In genomic region chr11:32552401-32553090, GRCm38 (mm10) we compare ENCODE assay signal across 8 mouse cellular contexts. TPM values are rescaled to one million over a fixed set of nuclear protein-coding genes. Genes with fewer than 3 reads are reported as not detected.
DNase-seq lines count a peak whose midpoint lies in the region; ATAC-seq lines count a peak whose summit lies in the region.

No protein-coding gene starts in this region.

- H3K4me2 ChIP-seq in midbrain, embryonic 13.5 days (replicated peaks): no peak overlapping the region
- no peak overlapping the region for H3K4me2 ChIP-seq in midbrain, embryonic 14.5 days (ENCODE audit: low read length)
- H3K4me2 ChIP-seq in heart, embryonic 13.5 days: peak overlapping the region; percentile 16; the same call in 1 of the 2 replicates
- no peak overlapping the region for H3K4me2 ChIP-seq in neural tube, embryonic 12.5 days (replicated peaks)
- H3K4me2 ChIP-seq in forebrain, embryonic 14.5 days (ENCODE audit: low read length): no peak overlapping the region

- no peaks in the 10 kb centered on the region for H3K9me3 ChIP-seq in midbrain, embryonic 13.5 days
- H3K9me3 ChIP-seq in midbrain, embryonic 14.5 days (ENCODE audit: control insufficient read depth, low read length): no peaks in the 10 kb centered on the region
- H3K9me3 ChIP-seq in heart, embryonic 13.5 days: no peaks in the 10 kb centered on the region
- no peaks in the 10 kb centered on the region for H3K9me3 ChIP-seq in neural tube, embryonic 12.5 days
- no peaks in the 10 kb centered on the region for H3K9me3 ChIP-seq in forebrain, embryonic 14.5 days (replicated peaks; ENCODE audit: control insufficient read depth, low read length)

- 74% methylated on average over 13 of the region's 13 CpGs for WGBS in midbrain, embryonic 13.5 days
- WGBS in midbrain, embryonic 14.5 days: 68% methylated on average over 13 of the region's 13 CpGs
- WGBS in heart, embryonic 13.5 days: 60% methylated on average over 13 of the region's 13 CpGs
- WGBS in neural tube, embryonic 12.5 days: 70% methylated on average over 13 of the region's 13 CpGs
- 74% methylated on average over 13 of the region's 13 CpGs for WGBS in forebrain, embryonic 14.5 days

- H3K9ac ChIP-seq in midbrain, embryonic 13.5 days (replicated peaks): no peak overlapping the region
- H3K9ac ChIP-seq in midbrain, embryonic 14.5 days (replicated peaks; ENCODE audit: low read length): no peak overlapping the region
- 0 out of 2 replicates have a peak overlapping the region, but pooled peaks have one; percentile 24 for H3K9ac ChIP-seq in heart, embryonic 13.5 days
- H3K9ac ChIP-seq in neural tube, embryonic 12.5 days: no peak overlapping the region
- H3K9ac ChIP-seq in forebrain, embryonic 14.5 days (ENCODE audit: low read length): no peak overlapping the region

- peaks cover 35% of the 10 kb centered on the region for H3K4me1 ChIP-seq in midbrain, embryonic 13.5 days (replicated peaks)
- H3K4me1 ChIP-seq in midbrain, embryonic 14.5 days (ENCODE audit: control insufficient read depth, insufficient read depth, low read length): 0 out of 2 replicates have a peak, but pooled peaks cover 6% of the 10 kb centered on the region
- peaks cover 71% of the 10 kb centered on the region for H3K4me1 ChIP-seq in heart, embryonic 13.5 days
- H3K4me1 ChIP-seq in neural tube, embryonic 12.5 days: peaks cover 29% of the 10 kb centered on the region
- H3K4me1 ChIP-seq in forebrain, embryonic 14.5 days (ENCODE audit: control insufficient read depth, insufficient read depth, low read length): peaks cover 10% of the 10 kb centered on the region; the same call in 1 of the 2 replicates

- 0 out of 2 replicates have a peak, but pooled peaks have one; percentile 29 for ATAC-seq in midbrain, embryonic 13.5 days
- ATAC-seq in midbrain, embryonic 14.5 days (ENCODE audit: low FRiP score, low TSS enrichment): no peak
- no peak for ATAC-seq in heart, embryonic 13.5 days (ENCODE audit: extremely low read depth, insufficient number of reproducible peaks, low FRiP score, low TSS enrichment)
- ATAC-seq in neural tube, embryonic 12.5 days (ENCODE audit: low FRiP score, low read depth): no peak
- no peak for ATAC-seq in forebrain, embryonic 14.5 days

- H3K27ac ChIP-seq in midbrain, embryonic 13.5 days: no peak overlapping the region
- no peak overlapping the region for H3K27ac ChIP-seq in midbrain, embryonic 14.5 days (replicated peaks; ENCODE audit: low read depth, low read length)
- H3K27ac ChIP-seq in heart, embryonic 13.5 days (replicated peaks): peak overlapping the region; percentile 72
- 0 out of 2 replicates have a peak overlapping the region, but pooled peaks have one; percentile 20 for H3K27ac ChIP-seq in neural tube, embryonic 12.5 days
- no peak overlapping the region for H3K27ac ChIP-seq in forebrain, embryonic 14.5 days (ENCODE audit: low read depth, low read length)

- no peaks in the 10 kb centered on the region for H3K36me3 ChIP-seq in midbrain, embryonic 13.5 days
- no peaks in the 10 kb centered on the region for H3K36me3 ChIP-seq in midbrain, embryonic 14.5 days (ENCODE audit: control insufficient read depth, insufficient read depth, low read length)
- no peaks in the 10 kb centered on the region for H3K36me3 ChIP-seq in heart, embryonic 13.5 days
- H3K36me3 ChIP-seq in neural tube, embryonic 12.5 days: no peaks in the 10 kb centered on the region
- no peaks in the 10 kb centered on the region for H3K36me3 ChIP-seq in forebrain, embryonic 14.5 days (ENCODE audit: control insufficient read depth, insufficient read depth, low read length)

- no peaks in the 10 kb centered on the region for H3K27me3 ChIP-seq in midbrain, embryonic 13.5 days
- H3K27me3 ChIP-seq in midbrain, embryonic 14.5 days (ENCODE audit: control insufficient read depth, insufficient read depth, low read length): no peaks in the 10 kb centered on the region
- no peaks in the 10 kb centered on the region for H3K27me3 ChIP-seq in heart, embryonic 13.5 days (replicated peaks)
- H3K27me3 ChIP-seq in neural tube, embryonic 12.5 days (replicated peaks): no peaks in the 10 kb centered on the region
- H3K27me3 ChIP-seq in forebrain, embryonic 14.5 days (replicated peaks; ENCODE audit: control insufficient read depth, insufficient read depth, low read length): no peaks in the 10 kb centered on the region

- H3K4me3 ChIP-seq in midbrain, embryonic 13.5 days (replicated peaks): no peak overlapping the region
- no peak overlapping the region for H3K4me3 ChIP-seq in midbrain, embryonic 14.5 days (replicated peaks; ENCODE audit: low read depth, low read length)
- H3K4me3 ChIP-seq in heart, embryonic 13.5 days: no peak overlapping the region
- no peak overlapping the region for H3K4me3 ChIP-seq in neural tube, embryonic 12.5 days
- H3K4me3 ChIP-seq in forebrain, embryonic 14.5 days (ENCODE audit: low read depth, low read length): no peak overlapping the region

- DNase-seq in midbrain, embryonic 14.5 days: no peak
- DNase-seq in kidney, postnatal 10 days: peak; percentile 57
- no peak for DNase-seq in forebrain, embryonic 14.5 days (ENCODE audit: low spot score)
- no peak for DNase-seq in thymus, postnatal 10 days (ENCODE audit: low spot score in 2 of 2)
- no peak for DNase-seq in adrenal gland, postnatal 25 days

RNA-seq across cellular contexts. Expression of gene Stk10, which starts 19.4 kb away (rescaled TPM):
- polyA plus RNA-seq in midbrain, embryonic 13.5 days (2015; fragmentation: Nextera tagmentation; extraction: Ambion mirVana): 1.1 and 2.3 TPM in 2 replicates
- 1.4 and 1.6 TPM in 2 replicates for polyA plus RNA-seq in midbrain, embryonic 14.5 days (2014; fragmentation: Nextera tagmentation; extraction: Ambion mirVana)
- 2.3 and 2.6 TPM in 2 replicates for polyA plus RNA-seq in heart, embryonic 13.5 days (2015; fragmentation: Nextera tagmentation; extraction: Ambion mirVana)
- polyA plus RNA-seq in neural tube, embryonic 12.5 days (2016; fragmentation: Nextera tagmentation; extraction: Ambion mirVana): 3.2 and 4.1 TPM in 2 replicates
- 0.80 and 1.1 TPM in 2 replicates for polyA plus RNA-seq in forebrain, embryonic 14.5 days (2014; fragmentation: Nextera tagmentation; extraction: Ambion mirVana)
- 10.3 TPM in 2 replicates for total RNA-seq in adrenal gland, postnatal 25 days (2021)

RNA-seq across cellular contexts. Expression of gene Efcab9, which starts 20.7 kb away (rescaled TPM):
- polyA plus RNA-seq in midbrain, embryonic 13.5 days (2015; fragmentation: Nextera tagmentation; extraction: Ambion mirVana): 0.35 TPM in 1 of 2 replicates, not detected in the other
- polyA plus RNA-seq in midbrain, embryonic 14.5 days (2014; fragmentation: Nextera tagmentation; extraction: Ambion mirVana): 0.47 TPM in 1 of 2 replicates, not detected in the other
- 0.25 TPM in 1 of 2 replicates, not detected in the other for polyA plus RNA-seq in heart, embryonic 13.5 days (2015; fragmentation: Nextera tagmentation; extraction: Ambion mirVana)
- 0.51 TPM in 1 of 2 replicates, not detected in the other for polyA plus RNA-seq in neural tube, embryonic 12.5 days (2016; fragmentation: Nextera tagmentation; extraction: Ambion mirVana)
- polyA plus RNA-seq in forebrain, embryonic 14.5 days (2014; fragmentation: Nextera tagmentation; extraction: Ambion mirVana): 0.31 TPM in 1 of 2 replicates, not detected in the other
- 1.5 TPM in 1 of 2 replicates, not detected in the other for total RNA-seq in adrenal gland, postnatal 25 days (2021)

Comparison
In these comparisons a context has a peak if more than half of its experiments do, and no peak if none do; other contexts are left out.
1. H3K27ac ChIP-seq: peak in heart, embryonic 13.5 days (single experiment) and neural tube, embryonic 12.5 days (single experiment); none in midbrain, embryonic 13.5 days (single experiment), midbrain, embryonic 14.5 days (single experiment) and forebrain, embryonic 14.5 days (single experiment).